Mouse (Mus musculus): ENCODE measurements around the gene Sox5. TPM values are rescaled to one million over a fixed set of nuclear protein-coding genes. Genes with fewer than 3 reads are reported as not detected.

Gene Sox5
- polyA plus RNA-seq (2012; rRNA removed), result 0.64 and 0.81 TPM in 2 replicates

DNA sequence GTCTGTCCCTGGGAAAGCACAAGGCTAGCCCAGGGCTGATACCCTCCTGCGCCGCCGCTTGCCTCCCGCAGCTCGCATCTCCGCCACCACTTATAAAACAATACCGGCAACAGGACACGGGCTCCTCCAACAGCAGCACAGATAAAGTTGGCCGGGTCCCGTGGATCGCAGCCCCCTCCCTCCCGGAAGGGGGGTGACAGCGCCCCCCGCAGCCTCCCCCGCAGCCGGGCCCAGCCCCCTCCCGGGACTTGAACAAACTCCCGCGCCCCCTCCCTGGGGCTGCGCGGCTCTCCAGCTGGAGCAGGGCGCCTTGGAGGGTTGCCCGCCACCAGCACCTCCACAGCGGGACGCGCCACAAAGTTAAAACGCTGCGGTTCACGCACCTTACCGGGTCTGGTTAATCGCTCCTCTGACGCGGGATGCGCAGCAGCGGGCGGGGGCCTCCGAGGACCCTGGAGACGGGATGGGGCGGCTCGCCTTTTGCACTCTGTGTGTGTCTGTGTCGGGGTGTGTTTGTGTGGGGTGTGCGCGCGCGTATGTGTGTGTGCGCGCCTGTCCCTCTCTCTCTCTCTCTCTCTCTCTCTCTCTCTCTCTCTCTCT, at the start of gene Sox5:
Gene Sox5, minus strand, starts transcription at position 547 of the 600 bp plus-strand sequence.
- under 1% methylated on average over 46 of the region's 47 CpGs for WGBS
- Histone ChIP-seq H3K27me3 (ENCODE audit: control insufficient read depth, insufficient read depth, low read length) (peaks cover 8% of the 10 kb centered on the region; the same call in 1 of the 2 replicates), H3K36me3 (ENCODE audit: control insufficient read depth, insufficient read depth, low read length) (no peaks in the 10 kb centered on the region), H3K27ac (ENCODE audit: control insufficient read depth, insufficient read depth, low read length) (no peak within 1 kb of the TSS), H3K4me1 (replicated peaks; ENCODE audit: control insufficient read depth, insufficient read depth, low read length) (peaks cover 8% of the 10 kb centered on the region; the same call in 1 of the 2 replicates), H3K4me3 (ENCODE audit: control insufficient read depth, insufficient read depth, low read length) (peak within 1 kb of the TSS; percentile 85)
- peak; percentile 31 for DNase-seq
- TF ChIP-seq POLR2A (IDR thresholded peaks at IDR 0.05; ENCODE audit: control insufficient read depth, extremely low read depth, insufficient read depth, low read length, poor library complexity) (no peak), CTCF (IDR thresholded peaks at IDR 0.05; ENCODE audit: borderline replicate concordance, control insufficient read depth, extremely low read depth, insufficient read depth, low read length, poor library complexity) (no peak)

DNA sequence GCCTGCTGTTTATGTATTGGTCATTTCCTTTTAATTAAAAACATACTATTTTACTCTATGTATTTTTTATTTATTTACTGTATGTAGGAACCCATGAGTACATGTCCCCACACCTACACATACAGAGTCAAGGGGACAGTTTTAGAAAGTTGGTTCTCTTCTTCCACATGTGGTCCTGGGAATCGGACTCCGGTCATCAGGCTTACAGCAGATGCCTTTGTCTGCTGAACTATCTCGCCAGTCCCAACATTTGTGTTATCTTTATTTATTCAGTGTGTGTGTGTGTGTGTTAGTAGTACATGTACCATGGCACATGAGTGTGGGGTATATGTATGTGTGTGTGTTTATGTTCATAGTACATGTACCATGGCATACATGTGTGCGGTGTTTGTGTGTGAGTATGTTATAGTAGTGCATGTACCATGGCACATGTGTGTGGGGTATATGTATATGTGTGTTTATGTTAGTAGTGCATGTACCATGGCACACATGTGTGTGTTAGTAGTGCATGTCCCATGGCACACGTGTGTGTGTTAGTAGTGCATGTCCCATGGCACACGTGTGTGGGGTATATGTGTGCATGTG, 43.3 kb upstream of the Sox5 start:
- H3K36me3 ChIP-seq (ENCODE audit: control insufficient read depth, insufficient read depth, low read length), result no peaks in the 10 kb centered on the region
- WGBS, result 98% methylated on average over 6 of the region's 6 CpGs
- no peak overlapping the region for H3K4me3 ChIP-seq (ENCODE audit: control insufficient read depth, insufficient read depth, low read length)
- no peak for DNase-seq
- TF ChIP-seq CTCF (IDR thresholded peaks at IDR 0.05; ENCODE audit: borderline replicate concordance, control insufficient read depth, extremely low read depth, insufficient read depth, low read length, poor library complexity) (no peak), POLR2A (IDR thresholded peaks at IDR 0.05; ENCODE audit: control insufficient read depth, extremely low read depth, insufficient read depth, low read length, poor library complexity) (no peak)
- H3K27me3 ChIP-seq (ENCODE audit: control insufficient read depth, insufficient read depth, low read length), result no peaks in the 10 kb centered on the region
- H3K27ac ChIP-seq (ENCODE audit: control insufficient read depth, insufficient read depth, low read length), result no peak overlapping the region
- no peaks in the 10 kb centered on the region for H3K4me1 ChIP-seq (replicated peaks; ENCODE audit: control insufficient read depth, insufficient read depth, low read length)

DNA sequence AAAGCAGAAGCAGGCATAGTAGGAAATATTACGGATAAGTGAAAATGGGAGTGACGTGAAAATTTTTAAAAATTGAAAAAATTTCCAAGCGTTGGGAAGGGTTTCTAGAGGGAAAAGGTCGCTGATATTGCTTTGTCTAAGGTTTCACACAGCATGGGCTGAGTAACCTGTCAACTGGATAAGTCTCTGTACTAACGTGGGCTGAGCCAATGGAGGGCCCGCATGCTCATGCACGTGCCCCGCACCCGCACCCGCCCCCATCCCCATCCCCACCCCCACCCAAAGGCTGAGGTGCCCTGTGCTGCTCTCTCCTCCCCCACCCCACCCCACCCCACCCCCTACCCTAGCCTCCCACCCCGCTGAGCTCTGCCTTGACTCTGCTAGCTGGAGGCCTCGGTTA, 42.4 kb upstream of the Sox5 start:
- Histone ChIP-seq H3K4me3 (ENCODE audit: control insufficient read depth, insufficient read depth, low read length) (no peak overlapping the region), H3K27ac (ENCODE audit: control insufficient read depth, insufficient read depth, low read length) (no peak overlapping the region), H3K4me1 (replicated peaks; ENCODE audit: control insufficient read depth, insufficient read depth, low read length) (no peaks in the 10 kb centered on the region), H3K27me3 (ENCODE audit: control insufficient read depth, insufficient read depth, low read length) (no peaks in the 10 kb centered on the region), H3K36me3 (ENCODE audit: control insufficient read depth, insufficient read depth, low read length) (no peaks in the 10 kb centered on the region)
- no peak for TF ChIP-seq CTCF (IDR thresholded peaks at IDR 0.05; ENCODE audit: borderline replicate concordance, control insufficient read depth, extremely low read depth, insufficient read depth, low read length, poor library complexity)
- TF ChIP-seq POLR2A (IDR thresholded peaks at IDR 0.05; ENCODE audit: control insufficient read depth, extremely low read depth, insufficient read depth, low read length, poor library complexity), result no peak
- WGBS, result 91% methylated on average over 12 of the region's 12 CpGs
- DNase-seq, result no peak

GRCm38 (mm10) chr6:144822594-144822993, 40.8 kb upstream of the Sox5 start:
- H3K4me3 ChIP-seq (ENCODE audit: control insufficient read depth, insufficient read depth, low read length), result no peak overlapping the region
- no peaks in the 10 kb centered on the region for H3K27me3 ChIP-seq (ENCODE audit: control insufficient read depth, insufficient read depth, low read length)
- no peak overlapping the region for H3K27ac ChIP-seq (ENCODE audit: control insufficient read depth, insufficient read depth, low read length)
- no peaks in the 10 kb centered on the region for H3K4me1 ChIP-seq (replicated peaks; ENCODE audit: control insufficient read depth, insufficient read depth, low read length)
- 56% methylated on average over 14 of the region's 14 CpGs for WGBS
- no peak for TF ChIP-seq CTCF (IDR thresholded peaks at IDR 0.05; ENCODE audit: borderline replicate concordance, control insufficient read depth, extremely low read depth, insufficient read depth, low read length, poor library complexity)
- no peak for TF ChIP-seq POLR2A (IDR thresholded peaks at IDR 0.05; ENCODE audit: control insufficient read depth, extremely low read depth, insufficient read depth, low read length, poor library complexity)
- no peaks in the 10 kb centered on the region for H3K36me3 ChIP-seq (ENCODE audit: control insufficient read depth, insufficient read depth, low read length)
- no peak for DNase-seq

DNA sequence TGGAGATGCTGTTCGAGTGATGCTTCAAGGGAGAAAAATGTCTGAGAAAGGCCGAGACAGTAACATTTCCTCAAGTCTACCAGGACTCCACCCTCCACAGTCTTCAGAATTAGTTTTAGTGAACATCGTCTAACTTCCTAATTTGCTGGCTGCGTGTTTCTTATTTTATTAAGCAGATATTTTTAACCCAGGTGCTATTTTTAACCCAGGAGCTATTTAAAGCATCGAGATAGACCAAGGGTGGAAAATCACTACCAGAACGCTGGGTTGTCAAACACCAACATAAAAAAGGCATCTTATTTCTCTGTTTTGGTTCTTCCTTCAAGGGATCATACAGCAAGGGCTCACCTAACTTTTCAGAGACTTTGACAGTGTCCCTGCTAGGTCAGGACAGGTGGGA, 39.2 kb upstream of the Sox5 start:
- 44% methylated on average over 6 of the region's 6 CpGs for WGBS
- no peaks in the 10 kb centered on the region for H3K27me3 ChIP-seq (ENCODE audit: control insufficient read depth, insufficient read depth, low read length)
- DNase-seq, result no peak
- no peaks in the 10 kb centered on the region for H3K36me3 ChIP-seq (ENCODE audit: control insufficient read depth, insufficient read depth, low read length)
- no peak for TF ChIP-seq POLR2A (IDR thresholded peaks at IDR 0.05; ENCODE audit: control insufficient read depth, extremely low read depth, insufficient read depth, low read length, poor library complexity)
- no peak for TF ChIP-seq CTCF (IDR thresholded peaks at IDR 0.05; ENCODE audit: borderline replicate concordance, control insufficient read depth, extremely low read depth, insufficient read depth, low read length, poor library complexity)
- no peaks in the 10 kb centered on the region; the same call in 1 of the 2 replicates for H3K4me1 ChIP-seq (replicated peaks; ENCODE audit: control insufficient read depth, insufficient read depth, low read length)
- H3K27ac ChIP-seq (ENCODE audit: control insufficient read depth, insufficient read depth, low read length), result no peak overlapping the region
- no peak overlapping the region for H3K4me3 ChIP-seq (ENCODE audit: control insufficient read depth, insufficient read depth, low read length)

DNA sequence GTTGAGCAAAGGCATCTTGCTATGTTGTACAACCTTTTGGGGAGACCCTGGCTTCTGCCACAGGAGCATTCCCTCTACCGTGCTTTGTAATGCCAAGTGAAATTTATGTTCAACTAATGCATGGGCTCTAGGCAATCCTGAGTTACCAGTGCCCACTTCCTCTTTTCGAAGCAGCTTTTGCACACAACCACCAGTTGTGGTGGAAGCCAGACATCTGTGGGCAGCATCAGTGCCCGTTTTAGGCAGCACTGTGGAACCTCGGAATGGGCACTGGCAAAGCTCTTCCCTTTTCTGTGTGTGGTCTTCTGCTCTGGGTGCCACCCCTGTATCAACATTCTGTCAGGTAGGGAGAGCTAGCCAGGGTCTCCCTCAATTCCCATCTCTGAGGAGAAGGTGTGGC, 36.2 kb upstream of the Sox5 start:
- Histone ChIP-seq H3K27ac (ENCODE audit: control insufficient read depth, insufficient read depth, low read length) (no peak overlapping the region), H3K36me3 (ENCODE audit: control insufficient read depth, insufficient read depth, low read length) (no peaks in the 10 kb centered on the region), H3K4me1 (replicated peaks; ENCODE audit: control insufficient read depth, insufficient read depth, low read length) (no peaks in the 10 kb centered on the region; the same call in 1 of the 2 replicates), H3K27me3 (ENCODE audit: control insufficient read depth, insufficient read depth, low read length) (no peaks in the 10 kb centered on the region), H3K4me3 (ENCODE audit: control insufficient read depth, insufficient read depth, low read length) (no peak overlapping the region)
- TF ChIP-seq CTCF (IDR thresholded peaks at IDR 0.05; ENCODE audit: borderline replicate concordance, control insufficient read depth, extremely low read depth, insufficient read depth, low read length, poor library complexity), result no peak
- TF ChIP-seq POLR2A (IDR thresholded peaks at IDR 0.05; ENCODE audit: control insufficient read depth, extremely low read depth, insufficient read depth, low read length, poor library complexity), result no peak
- WGBS, result 13% methylated on average over 4 of the region's 4 CpGs
- DNase-seq, result no peak
